ENCODE assay signal across 12 mouse cellular contexts in the genomic region with DNA sequence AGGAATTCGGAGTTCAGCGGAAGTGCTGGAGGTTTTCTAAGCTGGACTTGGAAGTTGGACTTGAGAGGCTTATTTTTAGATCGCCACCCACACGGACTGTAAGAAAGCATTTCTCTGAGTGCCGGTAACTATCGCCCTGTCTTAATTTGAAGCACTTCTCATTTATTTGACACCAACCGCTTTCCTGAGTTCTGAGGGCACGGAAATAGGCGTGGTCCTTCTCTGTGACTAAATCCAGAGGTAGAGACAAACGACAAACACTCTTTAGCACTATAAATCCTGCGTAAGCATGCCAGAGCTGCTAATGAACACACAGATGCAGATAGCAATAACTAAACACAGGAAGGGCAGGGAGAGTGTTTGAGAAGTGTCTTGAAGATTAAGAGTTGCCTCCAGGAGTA.
DNase-seq lines count a peak whose midpoint lies in the region; ATAC-seq and TF ChIP-seq lines count a peak whose summit lies in the region.
"Had no signal": no experiment of that assay in that cellular context is flagged by ENCODE, and none has a peak within 500 bp of the region (broad histone marks: within the 10 kb centered on the region; RNA-seq: fewer than 3 reads in every experiment).

No protein-coding gene starts in this region.

- H3K4me1 ChIP-seq in heart, embryonic 11.5 days (ENCODE audit: control insufficient read depth, insufficient read depth, low read length): peaks cover 15% of the 10 kb centered on the region
- H3K4me1 ChIP-seq in limb, embryonic 15.5 days: 0 out of 2 replicates have a peak, but pooled peaks cover 4% of the 10 kb centered on the region
- no peaks in the 10 kb centered on the region for H3K4me1 ChIP-seq in forebrain, postnatal 0 days (ENCODE audit: insufficient read depth)
- H3K4me1 ChIP-seq: forebrain, embryonic 12.5 days had no signal

- no peaks in the 10 kb centered on the region for H3K36me3 ChIP-seq in heart, embryonic 11.5 days (ENCODE audit: control insufficient read depth, insufficient read depth, low read length)
- no peaks in the 10 kb centered on the region for H3K36me3 ChIP-seq in limb, embryonic 15.5 days
- no peaks in the 10 kb centered on the region for H3K36me3 ChIP-seq in forebrain, postnatal 0 days (ENCODE audit: insufficient read depth)
- H3K36me3 ChIP-seq: forebrain, embryonic 12.5 days had no signal

- H3K27ac ChIP-seq in heart, embryonic 11.5 days (ENCODE audit: low read depth, low read length): peak overlapping the region; percentile 88
- H3K27ac ChIP-seq in limb, embryonic 15.5 days: 0 out of 2 replicates have a peak overlapping the region, but pooled peaks have one; percentile 22
- no peak overlapping the region for H3K27ac ChIP-seq in forebrain, postnatal 0 days (ENCODE audit: low read depth, low read length)
- H3K27ac ChIP-seq: forebrain, embryonic 12.5 days had no signal

- 0 out of 2 replicates have a peak, but pooled peaks have one; percentile 26 for ATAC-seq in heart, embryonic 11.5 days (replicated peaks; ENCODE audit: insufficient number of reproducible peaks, low FRiP score, low TSS enrichment)
- ATAC-seq in limb, embryonic 15.5 days (ENCODE audit: insufficient number of reproducible peaks, low FRiP score, low TSS enrichment, low read depth): no peak
- no peak for ATAC-seq in forebrain, postnatal 0 days
- ATAC-seq: hindbrain, embryonic 16.5 days had no signal

- peak overlapping the region; percentile 41 for H3K4me2 ChIP-seq in heart, embryonic 11.5 days
- H3K4me2 ChIP-seq in limb, embryonic 15.5 days: no peak overlapping the region
- no peak overlapping the region for H3K4me2 ChIP-seq in forebrain, postnatal 0 days (ENCODE audit: low read depth)
- H3K4me2 ChIP-seq: forebrain, embryonic 12.5 days had no signal

- 29% methylated on average over 11 of the region's 11 CpGs for WGBS in heart, embryonic 11.5 days (ENCODE audit: insufficient replicate concordance)
- WGBS in limb, embryonic 15.5 days: 26% methylated on average over 11 of the region's 11 CpGs
- 71% methylated on average over 11 of the region's 11 CpGs for WGBS in forebrain, postnatal 0 days

- no peaks in the 10 kb centered on the region for H3K9me3 ChIP-seq in heart, embryonic 11.5 days (replicated peaks; ENCODE audit: control insufficient read depth, low read length)
- no peaks in the 10 kb centered on the region for H3K9me3 ChIP-seq in limb, embryonic 15.5 days
- H3K9me3 ChIP-seq in forebrain, postnatal 0 days (ENCODE audit: low read length): no peaks in the 10 kb centered on the region
- H3K9me3 ChIP-seq: forebrain, embryonic 12.5 days had no signal

- H3K4me3 ChIP-seq in heart, embryonic 11.5 days (ENCODE audit: low read depth, low read length): no peak overlapping the region
- H3K4me3 ChIP-seq in limb, embryonic 15.5 days: no peak overlapping the region
- no peak overlapping the region for H3K4me3 ChIP-seq in forebrain, postnatal 0 days (ENCODE audit: low read depth, low read length)
- H3K4me3 ChIP-seq: forebrain, embryonic 12.5 days had no signal

- no peak for TF ChIP-seq CTCF in forebrain, postnatal 0 days (IDR thresholded peaks at IDR 0.05; ENCODE audit: low read depth)

- no peak for DNase-seq in heart, adult 11 months
- peak; percentile 8 for DNase-seq in thymus, postnatal 4 days
- DNase-seq in thymus, adult 18-20 months: no peak
- DNase-seq in spleen, postnatal 4 days (ENCODE audit: low spot score in 2 of 2): no peak
- no peak for DNase-seq in layer of hippocampus, adult 9-11 months
- no peak for DNase-seq in forebrain, postnatal 0 days
- DNase-seq: cerebellum, adult 9-11 months had no signal

- H3K9ac ChIP-seq in heart, embryonic 11.5 days (ENCODE audit: low read depth, low read length): 0 out of 2 replicates have a peak overlapping the region, but pooled peaks have one; percentile 28
- H3K9ac ChIP-seq in limb, embryonic 15.5 days: no peak overlapping the region
- no peak overlapping the region for H3K9ac ChIP-seq in forebrain, postnatal 0 days
- H3K9ac ChIP-seq: forebrain, embryonic 12.5 days had no signal

- H3K27me3 ChIP-seq in heart, embryonic 11.5 days (ENCODE audit: control insufficient read depth, insufficient read depth, low read length): no peaks in the 10 kb centered on the region
- H3K27me3 ChIP-seq in limb, embryonic 15.5 days: no peaks in the 10 kb centered on the region
- H3K27me3 ChIP-seq in forebrain, postnatal 0 days (ENCODE audit: insufficient read depth, low read length): no peaks in the 10 kb centered on the region
- H3K27me3 ChIP-seq: CH12.LX; forebrain, embryonic 12.5 days had no signal
